Mouse (Mus musculus) forebrain, embryonic 16.5 days (tissue): ENCODE results near the gene Fzd4. TPM values are rescaled to one million over a fixed set of nuclear protein-coding genes. Genes with fewer than 3 reads are reported as not detected.
A peak's percentile ranks its signal among the peaks of the same experiment; 100 is the strongest.

ENCODE experiments used
- ATAC-seq: fragments of 200-750 bp; cut with Nextera tagmentation; 2 replicates; pipeline ENCODE4 v1.8.0; 2017; ENCODE audit warnings: mild to moderate bottlenecking, moderate library complexity
- H3K27ac ChIP-seq: fragments of 300-500 bp; sonication (generic); 2 replicates; pipeline ENCODE4 v1.5.1; 2014; ENCODE audit warnings: low read length, control low read depth
- H3K27me3 ChIP-seq: fragments of 300-500 bp; sonication (generic); replicated peaks from 2 replicates; pipeline ENCODE4 v1.6.1; 2014; ENCODE audit warnings: low read length; ENCODE audit not compliant: control insufficient read depth, insufficient read depth
- H3K36me3 ChIP-seq: fragments of 300-500 bp; sonication (generic); 2 replicates; pipeline ENCODE4 v1.6.1; 2014; ENCODE audit not compliant: control insufficient read depth, insufficient read depth
- H3K4me1 ChIP-seq: fragments of 300-500 bp; sonication (generic); replicated peaks from 2 replicates; pipeline ENCODE4 v1.6.1; 2014; ENCODE audit warnings: low read length; ENCODE audit not compliant: control insufficient read depth, insufficient read depth
- H3K4me2 ChIP-seq: fragments of 300-500 bp; sonication (generic); 2 replicates; pipeline ENCODE4 v1.6.1; 2014; ENCODE audit warnings: mild to moderate bottlenecking, low read length, control low read depth
- H3K4me3 ChIP-seq: fragments of 300-500 bp; sonication (generic); replicated peaks from 2 replicates; pipeline ENCODE4 v1.5.1; 2014; ENCODE audit warnings: mild to moderate bottlenecking, low read length, control low read depth
- H3K9ac ChIP-seq: fragments of 300-500 bp; sonication (generic); replicated peaks from 2 replicates; pipeline ENCODE4 v1.6.1; 2014; ENCODE audit warnings: low read depth, low read length, control low read depth
- H3K9me3 ChIP-seq: fragments of 300-500 bp; sonication (generic); 2 replicates; pipeline ENCODE4 v1.6.1; 2016; ENCODE audit warnings: low read length; ENCODE audit not compliant: control insufficient read depth
- WGBS: fragments of 180-500 bp; shearing (Covaris S2); extraction: QIAGEN DNeasy Blood & Tissue Kit; methylation state at CpG from one replicate; pipeline ENCODE4 v1.1.7; 2014; 5-methylcytosine and 5-hydroxymethylcytosine counted together
- polyA plus RNA-seq: library from polyadenylated mRNA; unstranded; fragments of >200 nt; fragmentation: Nextera tagmentation; extraction: Ambion mirVana; gene quantifications from 2 replicates; pipeline ENCODE4 v1.2.1, GENCODE M21; 2015

The Fzd4 gene
- polyA plus RNA-seq, 1 experiment from 2014 or later, result 1.6 TPM

DNA sequence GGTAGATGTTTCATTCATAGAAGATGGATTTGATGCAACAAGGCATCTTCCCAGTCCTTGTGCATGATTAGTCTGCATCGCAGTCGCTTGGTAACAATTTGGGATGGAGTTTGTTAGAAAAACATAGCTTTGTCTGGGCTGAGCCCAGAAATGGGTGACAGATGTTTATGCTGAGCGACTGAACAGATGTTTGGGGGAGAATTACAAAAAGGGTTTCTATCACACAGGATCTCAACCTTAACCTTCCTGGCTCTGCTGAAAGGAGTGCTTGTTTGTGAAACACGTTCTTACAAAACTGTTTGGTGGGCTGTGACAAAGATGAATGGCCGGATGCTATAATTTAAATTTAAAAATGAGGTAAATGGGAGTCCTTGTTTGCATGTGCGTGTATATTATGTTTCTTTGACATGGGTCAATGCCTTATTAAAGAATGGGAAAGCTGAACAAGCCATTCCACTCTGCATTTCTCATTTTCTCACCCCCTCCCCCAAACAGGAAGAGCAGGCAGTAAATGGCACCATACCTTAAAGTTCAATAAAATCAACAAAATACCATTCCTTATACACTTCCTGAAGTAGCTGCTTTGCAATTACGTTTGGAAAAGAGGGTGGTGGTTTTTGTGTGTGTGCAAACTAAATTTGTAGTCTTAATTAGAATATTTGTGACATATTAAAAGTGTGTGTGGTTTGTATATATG is 52.4 kb downstream of the Fzd4 start:
- Histone ChIP-seq H3K27ac (no peak overlapping the region; the same call in 1 of the 2 replicates), H3K27me3 (no peaks in the 10 kb centered on the region), H3K9me3 (no peaks in the 10 kb centered on the region), H3K4me3 (no peak overlapping the region), H3K36me3 (no peaks in the 10 kb centered on the region), H3K4me1 (peaks cover 3% of the 10 kb centered on the region; the same call in 1 of the 2 replicates), H3K4me2 (no peak overlapping the region), H3K9ac (no peak overlapping the region)
- WGBS, result 35% methylated on average over 7 of the region's 7 CpGs
- peak; percentile 36; the same call in 1 of the 2 replicates for ATAC-seq

DNA sequence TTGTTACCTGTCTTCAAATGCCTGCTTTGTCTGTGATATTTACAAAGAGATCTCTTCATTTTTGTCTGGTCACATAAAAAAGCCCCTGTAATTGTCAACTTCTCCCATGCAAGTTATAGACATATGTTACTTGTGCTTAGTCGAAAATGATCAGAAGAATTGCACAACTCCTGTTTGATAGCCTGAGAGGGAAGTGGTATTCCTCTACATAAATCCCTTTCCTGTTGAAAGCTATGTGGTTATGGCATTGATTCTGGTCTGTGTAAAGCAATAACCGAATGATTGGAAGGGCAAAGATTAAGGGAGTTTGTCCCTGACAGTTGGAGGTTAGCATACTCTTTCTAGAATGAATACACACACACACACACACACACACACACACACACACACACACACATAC is 55.5 kb downstream of the Fzd4 start:
- Histone ChIP-seq H3K4me3 (no peak overlapping the region), H3K4me2 (no peak overlapping the region), H3K27ac (no peak overlapping the region), H3K27me3 (no peaks in the 10 kb centered on the region), H3K9me3 (no peaks in the 10 kb centered on the region), H3K9ac (no peak overlapping the region), H3K36me3 (no peaks in the 10 kb centered on the region), H3K4me1 (peaks cover 6% of the 10 kb centered on the region)
- 90% methylated on average over 2 of the region's 2 CpGs for WGBS
- no peak for ATAC-seq

DNA sequence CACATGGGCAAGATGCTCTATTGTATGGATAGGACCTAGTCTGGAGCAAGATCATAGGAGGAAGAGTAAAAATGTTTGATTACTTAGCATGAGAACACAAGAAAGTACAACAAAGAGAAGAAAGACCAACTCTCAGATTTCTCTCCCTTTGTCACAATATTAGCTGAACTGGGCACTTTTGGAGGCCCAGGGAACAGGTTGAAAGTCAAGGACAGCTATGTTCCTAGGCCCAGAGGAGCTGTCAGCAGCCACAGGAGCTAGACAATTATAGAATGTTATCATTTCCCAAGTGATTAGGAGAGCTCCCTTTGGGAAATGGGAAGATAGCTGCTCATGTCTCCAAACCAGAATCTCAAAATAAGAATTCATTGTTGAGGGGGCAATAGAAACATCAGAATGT is 56.8 kb downstream of the Fzd4 start:
- Histone ChIP-seq H3K36me3 (no peaks in the 10 kb centered on the region), H3K9me3 (no peaks in the 10 kb centered on the region), H3K4me2 (no peak overlapping the region), H3K4me3 (no peak overlapping the region), H3K27ac (no peak overlapping the region), H3K4me1 (peaks cover 6% of the 10 kb centered on the region), H3K9ac (no peak overlapping the region), H3K27me3 (no peaks in the 10 kb centered on the region)
- no peak for ATAC-seq

DNA sequence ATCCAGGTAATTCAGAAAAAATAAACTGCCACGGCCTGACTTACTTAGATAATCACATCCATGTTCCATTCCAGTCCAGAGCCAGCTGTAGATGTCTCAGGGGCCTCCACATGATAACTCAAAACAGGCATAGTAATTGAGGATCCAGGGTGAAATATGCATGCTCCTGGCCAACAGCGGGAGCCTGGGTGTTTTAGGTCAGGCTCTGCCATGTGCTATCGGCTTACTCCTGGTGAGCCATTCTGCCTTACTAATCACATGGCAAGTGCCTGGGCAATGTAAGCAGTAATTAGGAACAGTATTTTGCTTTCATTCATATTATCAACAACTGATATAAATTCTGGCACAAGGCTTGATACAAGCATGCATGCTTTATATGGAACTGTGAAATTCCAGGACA is 57.2 kb downstream of the Fzd4 start:
- no peak overlapping the region for H3K9ac ChIP-seq
- H3K4me2 ChIP-seq, result no peak overlapping the region
- no peaks in the 10 kb centered on the region for H3K9me3 ChIP-seq
- no peak overlapping the region for H3K4me3 ChIP-seq
- WGBS, result 65% methylated on average over 3 of the region's 3 CpGs
- no peak overlapping the region for H3K27ac ChIP-seq
- H3K27me3 ChIP-seq, result no peaks in the 10 kb centered on the region
- ATAC-seq, result no peak
- peaks cover 3% of the 10 kb centered on the region for H3K4me1 ChIP-seq
- H3K36me3 ChIP-seq, result no peaks in the 10 kb centered on the region

Other genes starting within 250 kb of the Fzd4 start
- gene Tmem135, start 133 bp upstream of the Fzd4 start, polyA plus RNA-seq, result 25.7 and 27.5 TPM in 2 replicates
- 8.6 and 13.1 TPM in 2 replicates for gene Prss23, start 122.8 kb downstream of the Fzd4 start, polyA plus RNA-seq
- gene Me3, start 228.0 kb downstream of the Fzd4 start, polyA plus RNA-seq, result 4.3 and 6.5 TPM in 2 replicates